Mouse (Mus musculus): ENCODE measurements at regions not wholly inside any gene's neighbourhood (a gene's known extent, or its start where the extent isn't known, plus 50 kb on each side); places are given as distances from the start of the nearest gene placed in this dataset.

DNA sequence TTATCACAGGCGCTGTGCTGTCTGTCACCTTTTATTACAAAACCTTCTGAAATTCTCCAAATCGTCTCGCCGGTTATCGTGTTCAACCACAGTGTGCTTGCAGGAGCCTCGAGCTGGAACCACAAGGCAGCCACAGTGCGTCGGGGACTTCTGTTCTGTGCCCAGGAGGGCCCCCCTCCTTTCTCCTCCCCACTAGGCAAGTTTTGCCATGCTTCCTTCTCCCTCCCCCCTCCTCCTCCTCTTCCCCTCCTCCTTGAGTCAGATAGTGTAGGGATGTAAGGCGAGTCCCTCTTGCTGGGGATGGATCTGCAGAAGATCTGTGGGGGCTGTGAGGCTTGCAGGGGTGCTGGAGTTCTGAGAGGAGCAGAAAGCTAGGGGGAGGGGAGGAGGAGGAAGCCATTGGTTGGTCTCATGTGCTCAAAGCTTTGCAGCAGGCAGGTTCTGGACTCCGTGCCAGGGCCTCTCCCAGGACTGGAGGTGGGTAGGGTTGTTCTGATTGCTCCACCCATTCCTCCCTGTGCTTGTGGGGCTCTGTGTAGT, 262.5 kb downstream of the Uaca start:
- TF ChIP-seq CTCF (IDR thresholded peaks at IDR 0.05; ENCODE audit: low read depth, low read length) (no peak), POLR2A (IDR thresholded peaks at IDR 0.05; ENCODE audit: borderline replicate concordance, low read depth, low read length) (no peak)
- Histone ChIP-seq H3K4me3 (ENCODE audit: insufficient read depth, low read length) (peak overlapping the region; percentile 17), H3K27ac (ENCODE audit: insufficient read depth, low read depth, low read length) (no peak overlapping the region), H3K4me1 (ENCODE audit: control insufficient read depth, insufficient read depth, low read length) (peaks cover 35% of the 10 kb centered on the region)

DNA sequence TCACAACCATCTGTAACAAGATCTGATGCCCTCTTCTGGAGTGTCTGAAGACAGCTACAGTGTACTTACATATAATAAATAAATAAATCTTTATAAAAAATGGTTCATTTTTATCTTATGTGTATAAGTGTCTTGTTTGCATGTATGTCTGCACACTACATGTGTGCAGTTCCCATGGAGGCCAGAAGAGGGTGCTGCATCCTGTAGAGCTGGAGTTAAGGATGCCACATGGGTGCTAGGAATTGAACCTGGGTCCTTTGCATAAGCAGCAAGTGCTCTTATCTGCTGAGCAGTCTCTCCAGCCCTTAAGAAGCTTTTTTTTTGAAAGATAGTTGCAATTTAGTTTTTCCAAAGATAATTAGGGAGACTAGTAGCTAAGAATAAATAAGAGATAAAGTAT, 264.9 kb downstream of the Uaca start:
- Histone ChIP-seq H3K4me3 (ENCODE audit: insufficient read depth, low read length) (no peak overlapping the region), H3K27ac (ENCODE audit: insufficient read depth, low read depth, low read length) (no peak overlapping the region), H3K4me1 (ENCODE audit: control insufficient read depth, insufficient read depth, low read length) (peaks cover 31% of the 10 kb centered on the region)
- TF ChIP-seq CTCF (IDR thresholded peaks at IDR 0.05; ENCODE audit: low read depth, low read length) (no peak), POLR2A (IDR thresholded peaks at IDR 0.05; ENCODE audit: borderline replicate concordance, low read depth, low read length) (no peak)

DNA sequence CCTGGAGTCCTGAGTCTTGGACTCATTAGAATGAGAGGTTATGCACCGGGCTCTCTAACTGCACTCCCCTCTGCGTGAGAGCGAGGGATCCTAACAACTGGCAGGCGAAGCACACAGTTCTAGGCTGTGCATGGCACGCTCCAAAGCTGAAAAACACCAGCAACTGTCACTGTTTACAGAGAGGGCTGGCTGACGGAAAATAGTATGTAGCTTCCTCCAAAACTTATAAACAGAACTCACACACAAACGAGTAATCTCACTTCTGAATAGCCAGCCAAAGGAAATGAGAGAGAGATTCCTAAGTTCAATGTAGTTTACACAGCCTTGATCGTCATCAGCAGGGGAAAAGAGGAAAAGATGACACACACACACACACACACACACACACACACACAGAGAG, 266.6 kb downstream of the Uaca start:
- Histone ChIP-seq H3K4me3 (ENCODE audit: insufficient read depth, low read length) (no peak overlapping the region), H3K4me1 (ENCODE audit: control insufficient read depth, insufficient read depth, low read length) (peaks cover 22% of the 10 kb centered on the region), H3K27ac (ENCODE audit: insufficient read depth, low read depth, low read length) (no peak overlapping the region)
- TF ChIP-seq CTCF (IDR thresholded peaks at IDR 0.05; ENCODE audit: low read depth, low read length) (no peak), POLR2A (IDR thresholded peaks at IDR 0.05; ENCODE audit: borderline replicate concordance, low read depth, low read length) (no peak)

DNA sequence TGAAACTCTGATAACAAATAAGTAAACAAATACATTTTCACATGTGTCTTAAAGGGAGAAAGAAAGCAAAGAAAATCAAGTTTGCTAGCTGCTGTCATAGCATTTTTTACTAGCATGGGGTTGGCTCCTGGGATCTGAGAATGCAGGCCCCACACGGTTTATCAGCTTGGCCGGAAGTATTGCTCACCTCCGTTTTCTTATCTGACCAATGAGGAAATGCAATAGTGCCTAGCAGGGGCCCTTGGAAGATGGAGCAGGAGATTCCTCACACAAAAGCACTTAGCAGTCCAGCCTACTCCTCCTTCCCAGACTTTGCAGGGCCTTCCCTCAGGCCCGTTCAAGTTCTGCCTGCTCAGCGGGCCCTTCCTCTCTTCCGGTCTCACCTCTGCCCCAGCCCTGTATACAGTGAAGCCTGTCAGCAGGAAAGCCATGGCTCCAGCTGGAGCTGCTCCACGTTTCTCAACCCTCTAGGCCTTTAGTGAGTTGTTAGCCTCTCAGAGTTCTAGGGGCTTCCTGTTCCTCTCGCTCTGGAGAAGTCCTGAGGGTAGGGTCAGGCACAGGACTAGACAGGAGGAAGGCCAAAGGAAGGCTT, 270.5 kb downstream of the Uaca start:
- Histone ChIP-seq H3K4me3 (ENCODE audit: insufficient read depth, low read length) (no peak overlapping the region), H3K4me1 (ENCODE audit: control insufficient read depth, insufficient read depth, low read length) (peaks cover 3% of the 10 kb centered on the region; the same call in 1 of the 2 replicates), H3K27ac (ENCODE audit: insufficient read depth, low read depth, low read length) (no peak overlapping the region)
- TF ChIP-seq CTCF (IDR thresholded peaks at IDR 0.05; ENCODE audit: low read depth, low read length) (no peak), POLR2A (IDR thresholded peaks at IDR 0.05; ENCODE audit: borderline replicate concordance, low read depth, low read length) (no peak)

DNA sequence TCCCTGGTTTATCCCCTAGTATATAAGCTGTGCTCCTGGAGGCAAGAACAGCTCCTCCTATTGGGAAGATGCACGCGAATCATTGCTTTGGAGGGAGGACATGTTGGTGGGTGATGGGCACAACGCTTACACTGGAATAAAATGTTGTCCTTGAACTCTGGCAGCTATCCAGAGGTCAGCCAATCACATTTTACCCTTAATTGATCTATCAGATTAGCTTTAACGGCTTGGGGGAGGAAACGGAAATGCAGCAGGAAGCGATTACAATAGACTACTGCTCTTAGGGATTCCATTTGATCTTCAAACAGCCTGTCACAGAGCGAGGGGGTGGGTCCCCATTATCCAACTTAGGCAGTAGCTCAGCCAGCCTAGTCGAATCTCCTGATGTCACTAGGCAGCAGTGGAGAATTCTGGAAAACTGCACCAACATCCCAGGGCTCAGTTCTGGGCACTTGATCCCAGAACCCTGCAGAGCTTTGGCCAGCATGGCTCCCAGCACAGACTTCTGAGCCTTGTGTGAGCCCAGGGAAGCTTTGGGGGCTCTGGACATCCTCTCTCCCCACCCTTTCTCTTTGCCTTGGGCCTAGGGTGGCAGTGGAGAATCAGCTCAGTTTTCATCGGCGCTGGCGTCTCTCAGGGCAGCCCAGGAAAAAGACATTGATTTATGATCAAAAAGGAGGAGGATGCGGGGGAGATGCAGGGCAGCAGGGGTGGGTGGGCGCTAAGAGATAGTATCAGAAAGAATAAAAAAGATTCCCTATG, 275.4 kb downstream of the Uaca start:
- TF ChIP-seq CTCF (IDR thresholded peaks at IDR 0.05; ENCODE audit: low read depth, low read length) (no peak), POLR2A (IDR thresholded peaks at IDR 0.05; ENCODE audit: borderline replicate concordance, low read depth, low read length) (no peak)
- Histone ChIP-seq H3K4me1 (ENCODE audit: control insufficient read depth, insufficient read depth, low read length) (peaks cover 3% of the 10 kb centered on the region; the same call in 1 of the 2 replicates), H3K4me3 (ENCODE audit: insufficient read depth, low read length) (no peak overlapping the region), H3K27ac (ENCODE audit: insufficient read depth, low read depth, low read length) (no peak overlapping the region)

DNA sequence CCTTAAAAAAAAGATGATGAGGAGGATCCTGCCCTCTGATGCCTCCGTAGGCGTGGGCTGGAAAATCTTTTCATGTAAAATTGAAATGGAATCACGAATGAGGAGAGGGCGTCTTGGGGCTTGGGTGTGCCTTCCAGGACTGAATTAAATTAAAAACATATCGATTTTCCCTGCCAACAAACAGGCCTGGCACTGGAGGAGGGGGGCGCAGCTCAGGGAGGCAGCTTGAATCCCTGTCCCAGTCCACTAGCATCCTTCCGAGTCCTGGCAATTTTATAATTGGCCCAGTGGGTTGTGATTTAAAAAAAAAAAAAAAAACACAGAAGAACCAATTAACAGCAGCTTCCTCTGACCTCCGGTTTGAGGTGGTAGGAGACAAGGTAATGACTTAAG, 276.0 kb downstream of the Uaca start:
- TF ChIP-seq POLR2A (IDR thresholded peaks at IDR 0.05; ENCODE audit: borderline replicate concordance, low read depth, low read length), result no peak
- no peak for TF ChIP-seq CTCF (IDR thresholded peaks at IDR 0.05; ENCODE audit: low read depth, low read length)
- H3K4me1 ChIP-seq (ENCODE audit: control insufficient read depth, insufficient read depth, low read length), result peaks cover 3% of the 10 kb centered on the region; the same call in 1 of the 2 replicates
- no peak overlapping the region for H3K4me3 ChIP-seq (ENCODE audit: insufficient read depth, low read length)
- no peak overlapping the region for H3K27ac ChIP-seq (ENCODE audit: insufficient read depth, low read depth, low read length)

DNA sequence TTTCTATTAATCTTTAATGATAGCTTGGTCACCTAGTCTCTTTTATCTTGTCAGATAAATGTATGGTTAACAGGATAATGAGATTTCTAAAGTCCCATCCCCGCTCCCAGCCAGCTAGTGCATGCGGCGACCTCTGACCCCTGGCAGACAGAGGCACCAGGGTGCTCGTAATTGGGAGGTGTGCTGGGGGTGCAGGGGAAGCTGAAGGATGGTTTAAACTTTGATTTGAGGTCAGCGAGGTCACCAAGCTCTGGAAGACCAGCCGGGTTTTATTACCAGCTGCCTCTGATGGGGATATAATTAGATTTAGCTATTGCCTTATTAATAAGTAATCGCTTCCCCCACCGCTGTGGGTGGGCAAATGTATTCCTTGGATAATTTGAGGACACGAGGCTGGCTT, 276.5 kb downstream of the Uaca start:
- TF ChIP-seq CTCF (IDR thresholded peaks at IDR 0.05; ENCODE audit: low read depth, low read length) (no peak), POLR2A (IDR thresholded peaks at IDR 0.05; ENCODE audit: borderline replicate concordance, low read depth, low read length) (no peak)
- H3K4me3 ChIP-seq (ENCODE audit: insufficient read depth, low read length), result no peak overlapping the region
- H3K4me1 ChIP-seq (ENCODE audit: control insufficient read depth, insufficient read depth, low read length), result peaks cover 3% of the 10 kb centered on the region; the same call in 1 of the 2 replicates
- no peak overlapping the region for H3K27ac ChIP-seq (ENCODE audit: insufficient read depth, low read depth, low read length)

DNA sequence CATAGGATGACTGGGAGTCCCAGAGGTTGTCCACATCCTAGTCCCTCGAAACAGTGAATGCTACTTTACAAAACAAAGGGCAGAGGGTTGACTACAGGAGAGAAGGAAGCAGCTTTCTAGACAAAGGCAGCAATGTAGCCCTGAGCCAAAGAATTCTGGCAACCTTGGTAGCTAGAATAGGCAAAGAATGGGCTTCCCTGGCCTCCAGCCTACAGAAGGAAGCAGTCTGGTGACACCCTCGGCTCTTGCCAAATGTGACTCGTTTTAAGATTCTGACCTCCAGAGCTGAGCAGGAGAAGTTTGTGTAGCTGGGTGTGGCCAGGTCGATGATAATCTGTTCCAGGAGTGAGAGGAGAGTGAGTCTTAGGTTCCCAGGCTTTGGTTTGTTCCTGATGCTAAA, 279.1 kb downstream of the Uaca start:
- no peaks in the 10 kb centered on the region for H3K4me1 ChIP-seq (ENCODE audit: control insufficient read depth, insufficient read depth, low read length)
- no peak overlapping the region for H3K4me3 ChIP-seq (ENCODE audit: insufficient read depth, low read length)
- no peak overlapping the region for H3K27ac ChIP-seq (ENCODE audit: insufficient read depth, low read depth, low read length)
- TF ChIP-seq POLR2A (IDR thresholded peaks at IDR 0.05; ENCODE audit: borderline replicate concordance, low read depth, low read length) (no peak), CTCF (IDR thresholded peaks at IDR 0.05; ENCODE audit: low read depth, low read length) (no peak)

DNA sequence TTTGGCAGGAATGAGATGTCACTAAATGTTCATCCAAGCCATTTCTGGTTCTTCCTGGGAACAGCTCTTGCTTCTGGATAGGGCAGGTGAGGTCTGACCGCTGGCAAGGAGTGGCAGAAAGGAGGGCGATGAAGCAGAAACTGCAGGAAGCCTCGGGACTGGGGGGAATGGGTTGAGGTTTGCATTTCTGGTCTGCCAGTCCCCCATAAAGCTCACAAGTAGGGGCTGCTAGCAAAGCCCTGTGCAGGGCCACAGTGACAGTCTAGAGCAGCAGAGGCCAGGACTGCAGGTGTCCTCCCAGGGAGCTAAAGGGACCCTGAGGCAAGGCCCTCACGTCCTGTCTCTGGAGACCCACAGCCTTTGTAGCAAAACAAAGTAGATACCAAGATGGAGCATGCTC, 280.7 kb downstream of the Uaca start:
- Histone ChIP-seq H3K4me3 (ENCODE audit: insufficient read depth, low read length) (no peak overlapping the region), H3K4me1 (ENCODE audit: control insufficient read depth, insufficient read depth, low read length) (no peaks in the 10 kb centered on the region), H3K27ac (ENCODE audit: insufficient read depth, low read depth, low read length) (no peak overlapping the region)
- TF ChIP-seq POLR2A (IDR thresholded peaks at IDR 0.05; ENCODE audit: borderline replicate concordance, low read depth, low read length), result no peak
- no peak for TF ChIP-seq CTCF (IDR thresholded peaks at IDR 0.05; ENCODE audit: low read depth, low read length)

DNA sequence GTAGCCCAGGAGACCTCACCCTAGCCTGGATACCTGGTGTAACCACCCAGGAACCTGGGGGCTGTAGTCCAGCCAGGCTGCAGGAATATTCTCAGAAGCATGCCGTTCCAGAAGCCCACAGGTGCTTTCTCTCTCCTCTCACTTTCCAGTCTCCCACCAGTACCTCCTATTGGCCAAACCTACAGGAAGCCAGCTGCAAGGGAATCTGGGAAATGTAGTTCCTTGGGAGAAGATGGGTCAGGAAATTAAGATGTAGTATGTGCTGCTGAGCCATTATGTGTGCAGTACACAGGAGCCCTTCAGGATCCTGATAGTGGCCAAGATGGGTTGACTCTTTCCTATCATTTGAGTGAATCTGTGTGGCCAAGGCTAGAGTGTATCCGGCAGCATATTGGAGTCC, 282.8 kb downstream of the Uaca start:
- Histone ChIP-seq H3K27ac (ENCODE audit: insufficient read depth, low read depth, low read length) (no peak overlapping the region), H3K4me1 (ENCODE audit: control insufficient read depth, insufficient read depth, low read length) (no peaks in the 10 kb centered on the region), H3K4me3 (ENCODE audit: insufficient read depth, low read length) (no peak overlapping the region)
- no peak for TF ChIP-seq CTCF (IDR thresholded peaks at IDR 0.05; ENCODE audit: low read depth, low read length)
- TF ChIP-seq POLR2A (IDR thresholded peaks at IDR 0.05; ENCODE audit: borderline replicate concordance, low read depth, low read length), result no peak

Data from bone marrow macrophage, adult 2 months (primary cell).